Mouse (Mus musculus) cerebellum, postnatal 4 days (tissue): ENCODE data around the gene Tmem117.

ENCODE experiments used
- DNase-seq, 2 experiments: peaks; one replicate each; pipeline ENCODE4 v3.0.0; 2022; ENCODE audit warnings: low spot score in 2 of 2, mixed read lengths in 1 of 2

Gene Tmem117

DNA sequence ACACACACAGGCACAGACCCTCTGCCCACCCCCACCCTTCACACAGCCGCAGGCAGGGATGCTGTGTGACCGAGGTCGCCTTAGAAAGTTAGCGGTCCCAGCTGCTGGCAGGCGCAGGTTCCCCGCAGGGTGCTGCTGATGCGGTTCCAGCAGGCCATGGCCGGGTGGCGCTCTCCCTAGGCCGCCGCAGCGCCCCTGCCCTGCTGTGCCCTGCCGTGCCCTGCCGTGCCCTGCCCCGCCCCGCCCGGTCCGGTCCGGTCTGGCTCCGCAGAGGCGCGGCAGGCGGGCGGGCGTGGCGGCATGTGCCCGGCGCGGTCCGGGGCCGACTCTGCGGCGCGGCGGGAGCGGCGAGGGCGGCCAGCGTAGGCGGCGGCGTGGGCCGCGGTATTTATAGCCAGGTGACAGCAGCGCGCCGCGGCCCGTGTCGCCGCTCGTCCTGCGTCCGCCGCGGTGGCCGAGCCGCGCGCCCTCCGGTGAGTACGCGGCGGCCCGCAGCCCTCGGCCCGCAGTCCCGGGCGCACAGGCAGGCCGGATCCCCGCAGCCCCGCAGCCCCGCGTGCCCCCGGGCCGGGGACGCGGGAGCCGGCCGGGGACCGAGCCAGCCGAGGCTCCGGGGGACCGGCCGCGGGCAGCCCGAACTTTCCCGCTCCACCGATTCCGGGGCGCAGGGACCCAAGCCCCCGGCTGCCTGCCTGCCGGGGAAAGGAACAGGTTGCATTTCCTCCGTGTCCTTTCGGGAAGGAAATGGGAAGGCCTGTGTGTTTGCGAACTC lies at the start of gene Tmem117:
Gene Tmem117, plus strand, starts transcription at position 403 of the 772 bp plus-strand sequence.
- peak in 1 of 2 experiments; percentile 51 for DNase-seq

- DNase-seq, result no peak
These were observed 46.9 kb upstream of the Tmem117 start for GRCm38 (mm10) chr15:94582000-94582593.

- DNase-seq, result no peak
These were observed 45.9 kb upstream of the Tmem117 start for GRCm38 (mm10) chr15:94583153-94583552.

GRCm38 (mm10) chr15:94584738-94585137 lies 44.3 kb upstream of the Tmem117 start:
- no peak for DNase-seq

DNA sequence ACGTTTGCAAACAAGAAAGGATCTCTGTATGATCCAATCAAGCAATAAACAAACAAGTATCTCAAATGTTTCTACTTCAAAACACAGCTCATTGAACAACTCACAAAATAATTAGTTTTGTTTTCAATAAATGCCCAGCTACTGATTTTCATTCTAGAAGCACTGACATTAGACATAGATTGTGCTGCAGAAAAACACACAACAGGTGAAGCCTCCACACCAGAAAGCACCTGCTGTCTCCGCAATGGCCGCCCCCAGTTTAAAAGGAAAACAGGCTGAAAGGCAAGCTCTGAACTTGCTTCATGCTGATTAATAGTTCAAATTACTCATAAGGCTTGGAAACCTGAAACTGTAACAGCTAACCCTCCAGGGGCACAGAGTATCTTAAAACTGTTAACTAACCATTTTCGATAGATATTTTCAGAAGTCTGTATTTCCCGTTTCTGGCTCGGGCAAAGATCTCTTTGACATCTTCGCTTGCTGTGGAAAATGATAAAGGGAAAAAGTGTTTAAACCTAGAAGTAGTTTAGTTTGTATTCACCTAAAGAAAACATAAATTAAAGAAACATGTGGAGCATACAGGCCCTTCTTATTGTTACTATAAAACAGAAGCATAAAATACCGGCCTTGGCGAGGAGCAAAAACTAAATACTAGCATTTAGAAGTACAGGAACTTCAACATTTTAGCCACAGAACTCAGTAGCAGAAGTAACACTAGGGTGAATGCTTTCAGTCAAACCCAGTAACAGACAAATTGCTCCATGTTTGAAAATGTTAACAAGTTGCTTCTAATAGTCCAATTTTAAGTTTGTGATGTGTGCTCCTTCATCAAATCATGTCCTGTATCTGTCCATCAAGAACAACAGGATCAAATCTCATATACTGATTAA lies 41.0 kb upstream of the Tmem117 start:
- no peak for DNase-seq

GRCm38 (mm10) chr15:94589219-94590075 lies 39.6 kb upstream of the Tmem117 start, which contains the start of gene Twf1:
TSS of gene Twf1 (minus strand) at chr15:94589889.
- peak; percentile 98 for DNase-seq

DNA sequence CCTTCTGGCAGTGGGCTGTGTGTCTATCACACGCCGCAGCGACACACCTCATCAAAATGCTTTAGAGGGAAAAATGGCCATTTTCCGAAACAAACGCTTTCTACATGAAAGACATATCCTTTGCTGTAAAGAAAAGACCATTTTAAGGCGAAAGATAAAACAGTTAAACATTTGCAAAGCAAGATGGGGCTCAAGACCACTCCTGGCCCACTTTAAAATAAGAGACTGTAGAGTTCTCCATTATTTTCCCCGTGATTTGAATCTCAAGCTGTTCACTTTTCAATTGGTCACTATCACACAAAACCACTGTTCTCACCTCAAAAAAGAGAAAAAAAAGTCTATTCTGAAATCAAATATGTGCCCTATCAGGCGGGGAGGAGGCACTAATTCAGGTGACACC lies 38.9 kb upstream of the Tmem117 start:
- DNase-seq, result no peak

GRCm38 (mm10) chr15:94591356-94591755 lies 37.7 kb upstream of the Tmem117 start:
- DNase-seq, result no peak

GRCm38 (mm10) chr15:94593586-94593985 lies 35.4 kb upstream of the Tmem117 start:
- no peak for DNase-seq

DNA sequence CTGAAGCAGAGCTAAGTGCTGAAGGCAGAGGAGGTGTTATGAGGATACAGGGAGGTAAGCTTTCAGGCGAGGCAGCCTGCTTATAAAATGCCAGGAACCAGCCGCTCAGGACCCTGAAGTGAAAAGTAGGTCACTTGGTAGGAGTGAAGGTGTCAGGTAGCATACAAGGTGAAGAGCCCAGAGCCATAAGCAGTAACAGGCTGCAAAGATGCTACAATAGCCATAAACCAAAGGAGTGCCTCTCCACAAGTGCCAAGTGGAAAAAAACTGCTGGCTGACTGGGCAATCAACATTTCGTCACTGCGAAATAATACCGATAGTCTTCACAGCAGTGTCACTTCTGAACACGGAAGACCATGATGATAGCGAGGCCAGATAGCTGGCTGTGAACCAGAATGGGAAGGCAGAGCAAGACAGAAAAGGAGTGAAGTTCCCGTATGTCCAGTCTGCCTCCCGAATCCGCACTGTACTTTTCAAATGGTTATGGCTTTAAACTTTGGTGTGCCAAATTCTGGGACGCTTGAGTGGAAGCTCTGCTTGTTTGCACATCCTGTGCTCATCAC lies 28.8 kb upstream of the Tmem117 start:
- DNase-seq, result no peak

DNA sequence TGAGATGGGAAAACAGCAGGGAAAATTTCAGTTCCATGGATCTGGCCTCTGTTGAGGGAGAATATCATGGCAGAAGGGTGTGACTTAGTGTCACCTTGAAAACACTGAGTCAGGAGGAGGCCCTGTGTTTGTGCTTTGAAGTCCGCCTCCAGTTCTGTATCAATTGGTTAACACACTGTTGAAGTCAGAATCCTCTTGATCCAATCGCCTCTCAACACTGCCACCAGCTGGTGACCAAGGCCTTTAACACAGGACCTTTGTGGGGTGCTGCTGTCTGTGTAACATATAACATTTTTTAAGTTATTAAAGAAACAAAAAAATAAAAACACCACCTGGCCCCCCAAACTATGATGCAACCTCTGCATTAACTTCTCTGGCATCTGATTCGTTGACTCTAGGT lies 27.7 kb upstream of the Tmem117 start:
- DNase-seq, result peak in 1 of 2 experiments; percentile 23

- DNase-seq, result no peak
These were observed 26.6 kb upstream of the Tmem117 start for GRCm38 (mm10) chr15:94602441-94602840.

DNA sequence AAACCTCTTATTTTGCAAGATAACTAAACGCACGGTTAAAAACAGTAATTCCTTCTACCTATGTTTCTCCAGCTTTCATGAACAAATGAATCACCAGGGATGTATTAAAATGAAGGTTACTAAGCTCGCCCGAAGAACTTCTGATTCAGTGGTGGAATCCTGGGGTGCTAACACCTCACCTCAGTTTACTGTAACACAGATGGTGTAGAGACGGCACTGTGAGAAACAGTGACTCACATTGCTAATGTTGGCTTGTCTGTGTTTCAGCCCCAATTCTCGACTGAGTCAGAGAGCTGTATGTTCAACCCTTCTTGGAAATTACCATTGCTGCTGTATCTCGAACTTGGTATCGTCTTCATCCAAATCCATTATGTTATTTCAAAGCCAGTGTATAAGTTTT lies 21.3 kb upstream of the Tmem117 start:
- no peak for DNase-seq

- DNase-seq, result no peak
These were observed 13.0 kb upstream of the Tmem117 start for GRCm38 (mm10) chr15:94616036-94616435.

DNA sequence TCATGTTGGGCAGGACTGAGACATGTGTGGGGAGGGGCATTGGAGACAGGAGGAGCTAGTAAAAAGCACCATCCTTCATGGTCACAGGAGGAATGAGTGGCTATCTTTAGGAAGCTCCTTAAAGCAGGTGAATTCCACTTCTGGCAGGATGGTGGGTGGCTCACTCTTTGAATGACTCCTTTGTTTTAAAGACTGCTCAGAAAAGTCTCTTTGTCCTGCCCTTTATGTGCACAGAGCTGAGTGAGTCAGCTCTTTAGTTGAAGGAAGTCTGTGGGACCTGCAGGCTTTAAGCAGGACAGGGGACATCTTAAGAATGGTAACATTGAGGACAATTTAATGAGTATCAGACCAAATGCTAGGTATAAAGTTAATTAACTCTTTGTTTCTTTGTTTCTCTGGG lies 8.1 kb upstream of the Tmem117 start:
- no peak for DNase-seq

GRCm38 (mm10) chr15:94628463-94628829 lies 586 bp upstream of the Tmem117 start:
- DNase-seq, result no peak

DNA sequence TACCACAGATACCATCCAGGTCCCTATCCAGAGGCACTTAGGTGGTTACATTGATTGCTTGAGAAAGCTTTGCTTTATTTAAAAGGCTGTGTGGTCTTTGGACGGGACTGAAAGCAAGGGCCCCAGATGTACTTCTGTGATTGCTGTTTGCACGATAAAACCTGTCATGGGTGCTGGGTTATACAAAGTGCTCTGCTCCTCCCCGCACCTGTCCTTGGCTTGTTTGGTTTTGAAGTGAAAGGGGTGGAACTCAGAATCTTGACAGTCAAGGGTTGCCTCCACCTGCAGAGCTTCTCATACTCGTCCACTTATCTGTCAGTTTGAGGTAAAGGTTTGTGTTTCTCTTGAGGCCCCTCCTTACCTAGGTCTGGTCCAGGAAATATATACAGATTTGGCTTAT lies 1.5 kb downstream of the Tmem117 start:
- DNase-seq, result no peak

DNA sequence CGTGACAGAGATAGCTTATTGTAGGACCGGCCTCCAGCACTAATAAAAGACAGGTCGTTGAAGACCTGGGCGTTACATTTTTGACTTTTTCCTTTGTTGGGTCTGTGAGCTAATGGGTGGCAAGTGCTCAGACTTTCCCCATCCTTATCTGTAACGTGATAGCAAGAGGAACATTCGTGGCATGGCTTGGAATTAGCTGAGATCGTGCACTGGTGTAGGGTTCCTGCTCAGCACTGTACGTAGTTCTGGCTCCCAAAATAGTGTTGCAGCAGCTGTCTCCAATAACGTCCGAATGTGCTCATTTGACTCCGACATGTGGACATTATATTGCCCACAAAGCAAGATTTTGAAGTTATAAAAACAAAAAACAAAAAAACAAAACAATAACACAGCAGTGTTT lies 5.5 kb downstream of the Tmem117 start:
- DNase-seq, result no peak

GRCm38 (mm10) chr15:94638207-94638606 lies 9.2 kb downstream of the Tmem117 start:
- no peak for DNase-seq

DNA sequence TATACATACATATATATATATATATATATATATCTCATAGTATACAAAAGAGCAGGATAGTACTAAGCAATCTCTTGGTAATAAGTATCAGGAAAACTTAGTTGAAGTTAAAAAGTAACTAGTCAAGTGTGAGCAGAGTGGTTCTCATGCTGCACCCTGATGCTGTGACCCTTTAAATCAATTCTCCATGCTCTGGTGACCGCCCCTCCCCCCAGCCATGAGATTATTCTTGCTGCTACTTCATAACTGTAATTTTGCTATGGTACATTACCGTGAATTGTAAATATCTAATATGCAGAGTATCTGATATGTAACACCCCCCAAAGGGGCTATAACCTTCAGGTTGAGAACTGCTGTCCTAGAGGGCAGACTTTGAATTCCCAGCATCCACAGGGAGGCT lies 10.1 kb downstream of the Tmem117 start:
- DNase-seq, result no peak

- DNase-seq, result no peak
These were observed 17.0 kb downstream of the Tmem117 start for GRCm38 (mm10) chr15:94646012-94646411.
